Mouse (Mus musculus) T-helper 2 cell (primary cell): ENCODE results near the gene Spin1.

Experiments
- in situ Hi-C: fragments of 300-600 bp; cut with MboI, MseI; formaldehyde crosslinking; loops from one replicate; pipeline ENCODE4 v1.15.1; 2025; ENCODE audit warnings: high pct_unique_total_duplicates

Spin1 gene

DNA sequence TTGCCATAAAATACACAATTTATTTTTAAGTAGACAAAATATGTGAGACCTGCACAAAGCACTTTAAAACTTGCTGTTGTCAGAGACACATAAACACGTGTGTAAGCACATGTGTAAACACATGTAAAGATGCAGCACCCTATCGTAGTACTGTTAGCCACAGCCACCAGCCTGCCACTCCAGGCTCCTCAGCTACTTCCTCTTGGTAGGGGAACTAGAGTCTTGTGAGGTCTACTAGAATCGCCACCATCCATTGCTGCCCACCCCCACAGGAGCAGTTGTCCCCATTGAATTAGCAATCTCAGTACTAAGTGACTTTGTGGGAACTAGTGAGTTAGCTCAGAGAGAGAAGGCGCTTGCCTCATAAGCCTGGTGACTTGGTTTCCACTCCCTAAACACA is 35.6 kb downstream of the Spin1 start:
- in situ Hi-C loops = no loop called here

DNA sequence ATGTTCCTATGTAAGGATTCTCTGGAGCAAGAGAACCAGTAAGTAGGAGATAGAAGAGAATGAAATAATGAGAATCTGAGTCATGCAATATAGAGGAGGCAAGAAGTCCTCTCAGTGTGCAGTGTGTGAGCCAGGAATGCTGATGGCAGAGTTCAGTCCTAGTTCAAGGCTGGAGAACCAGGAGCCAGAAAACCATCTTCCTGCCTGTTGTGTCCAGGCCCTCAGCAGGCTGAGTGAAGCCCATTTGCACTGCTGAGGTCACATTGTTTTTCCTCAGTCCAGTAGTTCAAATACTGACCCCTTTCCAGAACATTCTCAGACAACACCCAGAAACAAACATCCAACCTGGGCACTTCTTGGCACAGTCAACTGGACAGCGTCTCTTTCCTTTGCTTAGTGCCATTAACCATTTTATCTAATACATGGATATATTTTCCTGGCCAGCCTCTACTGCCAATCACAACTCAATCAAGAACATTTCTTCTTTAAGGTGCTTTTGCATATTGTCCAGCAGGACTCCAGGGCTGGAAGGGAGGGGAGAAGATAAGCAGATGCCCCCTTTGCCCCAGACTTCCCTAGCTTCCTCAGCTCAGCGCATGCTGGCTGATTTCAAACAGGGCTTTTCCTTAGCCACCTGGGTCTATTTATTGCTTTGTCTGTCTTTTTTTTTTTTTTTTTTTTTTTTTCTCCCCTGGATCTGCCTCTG is 36.5 kb downstream of the Spin1 start:
- in situ Hi-C loops = no loop called here

DNA sequence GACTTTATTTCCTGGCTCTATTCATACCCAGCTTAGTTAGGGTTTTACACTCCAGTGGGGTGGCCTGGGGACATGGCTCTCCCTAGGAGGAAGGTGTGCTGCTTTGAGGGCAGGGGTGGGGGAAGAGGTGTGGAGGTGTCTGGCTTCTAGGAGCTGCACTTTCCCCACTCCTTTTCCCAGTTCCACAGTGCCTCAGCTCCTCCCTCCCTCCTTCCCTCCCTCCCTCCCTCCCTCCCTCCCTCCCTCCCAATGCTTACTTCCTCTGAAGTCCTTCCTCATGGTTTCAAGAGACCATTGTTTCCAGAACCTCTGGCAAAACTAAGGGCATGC is 37.0 kb downstream of the Spin1 start:
- in situ Hi-C loops = no loop called here

DNA sequence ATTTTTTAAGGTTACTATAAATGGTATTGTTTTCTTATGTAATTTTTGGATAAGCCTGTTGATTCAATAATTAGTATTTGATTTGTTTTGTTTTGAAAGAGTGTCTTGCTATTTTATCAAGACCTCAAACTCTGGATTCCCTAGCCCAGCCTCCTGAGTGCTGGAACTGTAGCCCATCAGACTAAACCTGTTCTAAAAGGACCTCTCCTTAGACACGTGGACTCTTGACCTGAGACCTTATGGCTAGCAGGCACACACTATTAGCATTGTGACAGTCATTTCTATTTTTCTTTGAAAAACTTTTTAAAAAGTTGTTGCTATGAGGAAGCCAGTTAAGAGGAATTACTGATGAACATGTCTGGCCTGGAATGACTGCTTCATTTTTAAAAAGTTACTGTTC is 46.4 kb downstream of the Spin1 start:
- in situ Hi-C loops = no loop called here

DNA sequence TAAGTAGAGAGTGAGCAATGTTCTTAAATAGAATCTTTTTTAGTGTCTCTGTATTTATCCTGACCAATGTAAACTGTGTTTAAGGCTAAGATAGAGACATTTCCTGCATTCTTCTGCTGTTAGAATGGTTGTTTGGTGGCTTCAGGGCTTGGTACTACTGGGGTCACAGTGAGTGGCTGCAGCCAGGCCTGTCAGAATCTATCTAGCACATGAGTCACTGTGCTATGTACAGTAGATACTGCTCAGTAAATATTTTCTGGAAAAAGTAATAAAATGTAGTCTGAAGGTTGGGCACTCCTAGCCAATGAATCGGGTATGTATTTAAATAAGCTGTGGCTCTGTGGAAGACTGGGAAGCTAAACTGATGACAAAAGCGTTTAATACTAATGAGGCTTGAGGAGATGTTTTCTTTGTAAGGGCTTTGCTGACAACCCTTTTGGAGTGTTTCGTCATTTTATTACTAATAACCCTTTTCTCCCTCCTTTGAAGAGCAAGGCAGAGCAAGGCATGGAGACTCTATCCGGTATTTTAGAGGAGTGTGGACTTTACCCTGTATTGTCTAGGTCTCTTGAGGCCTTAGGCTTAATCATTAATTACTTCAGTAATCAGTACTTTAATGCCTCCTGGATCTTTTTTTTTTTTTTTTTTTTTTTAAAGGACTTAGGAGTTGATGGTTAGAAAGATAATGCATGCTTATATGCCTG is 52.4 kb downstream of the Spin1 start:
- in situ Hi-C loops = no loop called here

DNA sequence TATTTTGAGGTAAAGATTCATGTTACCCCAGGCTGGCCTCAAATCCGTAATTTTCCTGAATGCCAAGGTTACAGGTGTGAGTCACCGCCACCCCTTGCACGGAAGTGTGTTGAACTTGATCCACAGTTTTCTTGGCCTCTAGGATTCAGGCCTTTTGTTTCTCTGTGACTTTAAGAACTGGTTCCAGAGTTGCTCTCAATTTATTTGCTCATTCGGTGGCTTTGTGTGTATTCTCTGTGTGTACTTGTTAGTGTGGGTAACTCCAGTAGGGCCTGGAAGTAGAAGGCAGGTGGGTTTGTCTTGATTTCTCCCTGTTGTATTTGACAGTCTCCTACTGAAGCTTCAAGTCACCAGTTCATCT is 53.0 kb downstream of the Spin1 start:
- in situ Hi-C loops = no loop called here

DNA sequence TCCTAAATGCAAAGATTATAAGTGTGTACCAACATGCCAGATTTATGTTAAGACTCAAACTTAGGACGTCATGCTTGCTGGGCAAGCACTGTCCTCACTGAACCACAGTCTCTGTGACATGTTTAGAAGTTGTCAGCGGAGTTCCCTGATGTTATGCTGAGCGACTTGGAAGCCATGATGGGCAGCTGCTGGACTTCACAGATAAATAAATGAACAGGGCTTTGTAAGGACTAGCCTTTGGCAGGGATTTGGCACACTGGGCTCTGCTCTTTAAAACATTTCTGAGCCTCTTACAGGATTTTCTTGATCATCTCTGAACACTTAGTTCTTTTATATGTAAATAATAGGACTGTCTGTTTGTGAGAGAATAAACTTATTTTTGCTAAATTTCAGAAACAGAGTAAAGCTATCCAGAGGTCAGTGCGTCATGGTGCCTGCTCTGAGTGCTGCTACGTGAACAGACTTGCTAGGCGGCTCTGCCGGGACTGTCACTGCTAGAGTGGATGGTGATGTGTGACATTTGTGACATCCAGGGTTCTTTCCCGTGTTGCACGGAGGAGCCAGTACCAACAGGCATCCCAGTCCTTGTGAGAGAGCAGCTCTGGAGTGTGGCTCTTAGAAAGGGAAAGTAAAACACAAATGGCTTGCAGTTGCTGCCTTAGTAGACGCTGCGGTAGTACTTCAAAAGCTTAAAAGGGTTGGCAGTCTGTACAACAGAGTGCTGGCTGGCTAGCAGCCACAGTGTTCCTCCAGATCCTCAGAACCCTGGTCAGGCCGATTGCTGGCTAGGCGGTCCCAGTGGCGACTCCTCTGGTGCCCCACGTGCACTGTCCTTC is 54.7 kb downstream of the Spin1 start:
- in situ Hi-C loops = no loop called here

DNA sequence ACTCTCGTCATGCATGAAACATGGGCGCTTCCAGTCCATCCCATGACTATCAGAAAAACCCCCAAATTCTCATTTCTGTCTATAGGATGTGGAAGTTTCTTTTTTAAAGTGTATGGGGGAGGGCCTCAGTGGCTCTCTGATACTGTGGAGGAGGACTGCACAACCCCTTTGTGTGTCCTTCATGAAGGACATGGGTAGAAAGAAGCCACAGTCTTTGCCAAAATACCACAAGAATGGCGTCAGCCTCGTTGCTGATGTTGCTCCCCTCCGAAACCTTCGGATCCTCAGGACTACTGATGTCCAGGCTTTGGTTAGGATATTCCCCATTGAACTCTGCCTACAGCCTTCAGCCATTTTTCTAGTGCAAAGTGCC is 55.3 kb downstream of the Spin1 start:
- in situ Hi-C loops = no loop called here

DNA sequence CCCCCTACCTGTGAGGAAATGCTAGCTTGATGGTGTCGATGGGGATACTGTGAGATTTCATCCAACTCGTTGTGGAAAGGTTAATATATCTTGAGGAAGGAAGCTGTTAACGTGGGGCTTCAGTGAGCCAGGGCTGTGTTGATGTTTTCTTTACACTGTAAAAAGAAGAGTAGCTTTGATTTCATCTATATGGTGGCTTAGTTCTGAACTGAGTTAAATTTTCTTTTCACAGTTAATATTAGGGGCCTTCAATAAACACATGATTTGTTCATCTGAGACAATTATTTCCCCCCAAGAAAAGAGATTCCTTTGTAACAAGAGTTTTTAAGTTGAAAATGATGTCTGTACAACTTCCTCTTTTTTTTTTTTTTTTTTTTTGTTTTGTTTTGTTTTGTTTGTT is 56.6 kb downstream of the Spin1 start:
- in situ Hi-C loops = no loop called here

DNA sequence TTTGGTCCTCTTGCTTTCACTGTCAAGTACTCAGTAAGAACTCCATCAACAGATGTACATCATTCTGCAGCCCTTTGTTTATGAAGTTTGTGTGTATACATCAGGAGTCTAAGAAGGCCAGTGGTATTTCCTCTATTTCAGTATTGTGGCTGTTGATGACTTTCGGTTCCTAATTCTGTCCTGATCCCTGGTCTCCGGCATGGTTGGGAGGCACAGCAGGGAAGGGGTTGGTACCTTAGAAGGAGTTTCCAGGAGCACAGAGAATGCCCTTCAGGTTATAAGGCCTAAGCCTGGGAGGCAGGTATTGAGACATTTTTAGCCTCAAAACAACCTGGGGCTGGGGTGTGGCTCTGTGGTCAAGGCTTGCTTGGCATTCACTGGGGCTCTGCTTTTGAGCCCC is 61.0 kb downstream of the Spin1 start:
- in situ Hi-C loops = no loop called here

DNA sequence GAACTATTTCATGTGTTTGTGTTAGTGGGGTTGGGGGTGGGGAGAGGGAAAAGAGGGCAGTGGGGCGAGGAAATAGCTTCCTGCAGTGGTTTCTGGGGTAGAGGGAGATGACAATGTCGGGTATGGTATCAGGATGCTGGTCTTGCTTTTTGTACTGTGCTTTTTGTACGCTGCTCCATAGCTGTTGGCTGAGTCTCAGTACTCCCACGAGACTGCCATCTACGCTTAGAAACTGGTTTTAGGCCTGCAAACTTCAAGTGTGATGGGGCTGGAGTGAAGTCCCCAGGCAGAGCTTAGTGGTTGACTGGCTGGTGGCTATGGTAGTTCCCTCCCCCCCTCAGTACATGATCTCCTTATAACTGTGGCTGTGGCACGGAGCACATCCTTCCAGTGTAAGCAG is 61.6 kb downstream of the Spin1 start:
- in situ Hi-C loops = no loop called here

DNA sequence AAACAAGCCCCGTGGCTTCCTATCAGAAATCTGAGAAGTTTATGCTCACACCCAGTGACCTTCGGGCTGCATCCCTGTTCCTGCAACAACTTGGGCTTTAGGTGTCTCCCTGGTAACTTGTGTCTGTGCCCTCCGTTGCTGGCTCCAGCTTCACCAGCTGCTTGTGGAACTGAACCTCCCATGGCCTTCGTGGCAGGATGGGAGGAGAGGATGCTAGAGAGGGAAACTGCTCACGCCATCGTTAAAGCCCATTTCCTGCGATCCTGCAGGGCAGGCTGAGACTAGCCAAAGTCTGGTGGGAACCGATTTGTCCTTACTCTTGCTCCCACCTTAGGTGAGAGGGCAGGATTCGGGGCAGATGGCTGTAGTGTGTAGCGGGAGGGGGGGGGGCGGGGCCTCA is 66.0 kb downstream of the Spin1 start:
- in situ Hi-C loops = no loop called here

DNA sequence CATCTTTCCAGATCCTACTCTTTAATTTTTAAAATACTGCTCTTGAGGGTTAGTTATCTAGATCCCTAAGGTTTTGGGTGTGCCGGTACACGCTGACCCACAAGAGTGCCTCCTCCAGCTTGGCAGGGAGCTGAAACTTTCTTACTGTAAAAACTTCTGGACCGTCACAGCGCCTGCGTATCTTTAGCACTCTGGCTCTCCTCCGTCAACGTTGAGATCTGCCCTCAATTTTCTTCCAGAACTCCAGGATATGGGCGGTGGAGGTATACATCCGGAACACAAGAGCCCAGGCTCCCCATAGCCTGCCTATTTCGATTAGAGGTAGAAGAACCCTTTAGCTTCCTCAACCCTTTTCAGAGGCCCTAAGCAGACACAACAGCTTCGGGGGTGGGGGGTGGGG is 69.5 kb downstream of the Spin1 start:
- in situ Hi-C loops = loop anchor here (10.0 kb wide), 1 partner anchor 55 kb away; no protein-coding TSS in a partner anchor

DNA sequence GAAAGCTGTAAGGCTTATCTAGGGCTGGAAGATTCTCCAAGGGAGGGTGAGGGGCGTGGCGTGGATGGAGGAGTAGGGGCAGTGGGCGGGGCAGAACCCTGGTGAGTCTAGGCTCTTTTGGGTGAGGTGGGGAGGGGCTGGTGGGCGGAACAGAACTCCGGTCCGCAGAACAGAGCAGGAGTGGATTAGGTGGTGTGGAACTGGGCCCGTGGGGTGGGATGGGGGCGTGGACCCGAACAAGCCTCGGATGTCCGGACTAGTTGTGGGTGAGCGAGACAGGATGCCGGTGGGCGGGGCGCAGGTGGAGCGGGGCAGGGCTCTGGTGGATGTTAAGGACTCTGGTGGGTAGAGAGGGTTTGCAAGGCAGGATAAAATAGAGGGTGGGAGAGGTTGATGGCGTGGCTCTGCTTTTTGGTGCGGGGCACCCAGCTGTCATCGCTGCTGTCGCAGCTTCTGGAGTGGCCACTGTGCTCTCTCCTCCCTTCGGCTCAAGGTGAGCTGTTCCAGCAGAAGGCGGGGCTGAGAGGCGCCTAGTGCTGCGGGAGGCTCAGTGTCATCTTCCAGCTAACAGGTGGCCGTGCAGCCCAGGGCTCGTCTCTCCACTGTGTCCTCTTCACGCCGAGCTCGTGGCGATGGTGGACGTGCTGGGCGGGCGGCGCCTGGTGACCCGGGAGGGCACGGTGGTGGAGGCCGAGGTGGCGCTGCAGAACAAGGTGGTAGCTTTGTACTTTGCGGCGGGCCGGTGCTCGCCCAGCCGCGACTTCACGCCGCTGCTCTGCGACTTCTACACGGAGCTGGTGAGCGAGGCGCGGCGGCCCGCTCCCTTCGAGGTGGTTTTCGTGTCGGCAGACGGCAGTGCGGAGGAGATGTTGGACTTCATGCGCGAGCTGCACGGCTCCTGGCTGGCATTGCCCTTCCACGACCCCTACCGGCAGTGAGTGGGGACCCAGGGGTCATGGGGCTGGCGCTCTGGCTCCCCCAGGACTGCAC is 70.3 kb downstream of the Spin1 start, which contains the start of gene Nxnl2:
Gene Nxnl2, plus strand, starts transcription at position 332 of the 990 bp plus-strand sequence.
- in situ Hi-C loops = loop anchor here (10.0 kb wide), 1 partner anchor 56 kb away; no protein-coding TSS in a partner anchor

DNA sequence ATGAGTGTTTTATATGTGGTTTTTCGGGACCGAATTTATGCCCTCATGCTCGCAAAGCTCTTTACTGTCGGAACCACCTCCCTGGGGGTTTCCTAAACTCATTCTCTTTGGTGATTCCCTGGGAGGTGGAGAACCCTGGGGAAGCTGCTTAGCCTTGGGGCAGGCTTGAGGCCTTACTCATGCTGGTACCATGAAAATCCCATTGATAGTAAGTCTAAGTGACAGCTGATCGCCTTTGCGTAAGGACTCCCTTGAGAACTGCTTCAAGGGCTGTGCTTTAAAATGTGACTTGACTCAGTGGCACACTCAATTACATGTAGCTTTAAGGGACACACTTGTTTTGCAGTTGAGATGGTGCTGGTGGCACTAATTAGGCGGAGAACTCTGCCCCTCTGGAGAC is 71.9 kb downstream of the Spin1 start:
- in situ Hi-C loops = loop anchor here (10.0 kb wide), 1 partner anchor 58 kb away; no protein-coding TSS in a partner anchor

DNA sequence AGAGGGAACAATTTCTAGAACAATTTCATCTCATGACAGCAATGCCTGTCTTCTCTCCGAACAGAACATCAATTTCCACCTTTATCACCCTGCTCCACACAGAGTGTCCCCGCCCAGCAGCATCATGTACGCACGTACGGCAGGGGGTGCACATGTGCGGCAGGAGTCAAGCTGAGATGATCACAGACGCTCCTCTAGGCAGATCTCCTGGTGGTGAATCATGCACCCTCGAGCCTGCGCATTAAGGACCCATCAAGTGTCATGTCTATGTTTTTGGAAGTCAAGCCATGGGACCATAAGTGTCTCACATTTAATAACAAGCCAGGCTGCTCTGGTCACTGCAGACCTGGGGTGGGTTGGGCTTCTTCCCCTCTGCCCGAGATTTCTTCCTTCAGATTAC is 78.3 kb downstream of the Spin1 start:
- in situ Hi-C loops = loop anchor here (10.0 kb wide), 1 partner anchor 64 kb away; no protein-coding TSS in a partner anchor

DNA sequence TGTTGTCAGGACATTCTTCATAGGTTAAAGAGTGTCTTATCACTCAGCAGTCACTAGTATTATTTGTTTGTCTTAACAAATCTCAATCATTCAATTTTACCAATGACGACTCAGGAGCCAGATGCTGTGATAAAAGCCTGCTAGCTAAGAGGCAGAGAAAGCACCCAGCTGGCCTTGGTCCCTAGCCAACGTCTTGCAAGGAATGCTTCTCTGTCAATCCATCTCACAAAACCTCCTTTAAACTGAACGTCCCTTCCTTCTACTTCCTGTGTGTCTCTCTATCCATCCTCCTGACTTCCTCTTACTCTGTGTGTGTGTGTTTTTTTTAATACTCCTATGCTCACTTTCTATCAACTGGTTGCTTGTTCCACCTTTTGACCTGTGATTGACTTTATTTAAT is 78.7 kb downstream of the Spin1 start:
- in situ Hi-C loops = loop anchor here (10.0 kb wide), 1 partner anchor 65 kb away; no protein-coding TSS in a partner anchor

DNA sequence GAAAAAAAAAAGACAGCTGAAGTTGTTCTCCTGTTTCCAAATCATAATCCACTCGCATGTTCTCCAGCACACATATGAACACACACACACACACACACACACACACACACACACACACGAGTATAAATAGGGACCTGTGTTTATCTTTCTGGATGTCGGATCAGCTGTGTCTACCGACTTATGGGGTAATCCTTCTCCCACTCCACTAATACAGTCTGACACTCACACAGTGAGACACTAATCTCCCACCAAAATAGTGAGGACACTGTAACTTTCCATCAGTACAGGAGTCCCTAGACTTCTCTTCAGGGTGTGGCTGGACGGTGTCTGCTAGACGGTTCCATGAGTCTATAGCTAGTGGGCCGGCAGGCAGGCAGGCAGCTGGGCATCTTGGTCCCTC is 81.6 kb downstream of the Spin1 start:
- in situ Hi-C loops = loop anchor here (10.0 kb wide), 2 partner anchors 233 to 237 kb away; no protein-coding TSS in a partner anchor

DNA sequence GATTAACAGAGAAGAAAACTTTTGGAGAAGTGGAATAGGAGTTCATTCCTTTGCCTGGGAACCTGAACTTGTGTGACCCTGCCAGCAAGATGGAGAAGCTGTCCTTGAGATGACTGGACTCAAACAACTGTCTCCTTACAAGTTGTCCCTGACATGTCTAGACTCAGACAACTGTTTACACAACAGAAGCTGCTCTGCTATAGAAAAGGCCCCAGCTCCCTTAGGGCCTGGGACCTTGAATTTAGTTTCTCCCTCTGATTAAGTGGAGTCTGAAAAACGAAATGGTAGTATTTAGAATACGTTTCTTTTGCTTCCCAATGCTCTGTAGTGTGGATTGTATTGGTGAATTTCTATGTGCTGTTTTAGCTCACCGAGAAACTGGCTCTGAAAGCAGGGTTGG is 84.2 kb downstream of the Spin1 start:
- in situ Hi-C loops = loop anchor here (10.0 kb wide), 2 partner anchors 230 to 240 kb away; no protein-coding TSS in a partner anchor

DNA sequence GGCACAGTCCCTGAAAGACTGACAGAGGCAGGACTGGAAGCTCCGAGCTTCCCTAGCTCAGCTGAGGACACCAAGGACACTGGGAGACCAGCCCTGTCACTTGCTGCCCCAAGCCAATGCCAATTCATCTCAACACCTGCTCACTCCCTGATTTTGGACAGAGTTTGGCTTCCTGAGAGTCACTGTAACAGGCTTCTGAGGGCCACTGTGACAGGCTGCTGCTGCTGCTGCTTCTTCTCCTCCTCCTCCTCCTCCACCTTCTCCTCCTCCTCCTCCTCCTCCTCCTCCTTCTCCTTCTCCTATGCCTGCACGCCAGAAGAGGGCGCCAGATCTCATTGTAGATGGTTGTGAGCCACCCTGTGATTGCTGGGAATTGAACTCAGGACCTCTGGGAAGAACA is 89.7 kb downstream of the Spin1 start:
- in situ Hi-C loops = no loop called here
